Comparison of ENCODE assay signal across 9 mouse cellular contexts in genomic region chr5:130862302-130862701, GRCm38 (mm10).
A peak's percentile ranks its signal among the peaks of the same experiment; 100 is the strongest.
DNase-seq lines count a peak whose midpoint lies in the region; ATAC-seq and TF ChIP-seq lines count a peak whose summit lies in the region.
"Had no signal": no experiment of that assay in that cellular context is flagged by ENCODE, and none has a peak within 500 bp of the region (broad histone marks: within the 10 kb centered on the region; RNA-seq: fewer than 3 reads in every experiment).

No protein-coding gene starts in this region.

- no peaks in the 10 kb centered on the region for H3K27me3 ChIP-seq in kidney, postnatal 0 days (ENCODE audit: insufficient read depth, low read length)
- no peaks in the 10 kb centered on the region for H3K27me3 ChIP-seq in embryonic facial prominence, embryonic 11.5 days (ENCODE audit: control insufficient read depth, insufficient read depth, low read length)

- ATAC-seq in kidney, postnatal 0 days (replicated peaks; ENCODE audit: low FRiP score, low read depth): no peak
- no peak for ATAC-seq in embryonic facial prominence, embryonic 11.5 days (replicated peaks; ENCODE audit: insufficient number of reproducible peaks, low FRiP score, low TSS enrichment, low read depth)

- DNase-seq in kidney, postnatal 0 days (ENCODE audit: low spot score): peak; percentile 74
- no peak for DNase-seq in kidney, adult 11 months
- peak; percentile 60 for DNase-seq in cerebellum, adult 11-12 months
- peak; percentile 69 for DNase-seq in embryonic facial prominence, embryonic 11.5 days (ENCODE audit: low spot score)
- DNase-seq in layer of hippocampus, postnatal 14 days (ENCODE audit: low spot score in 2 of 2): peak; percentile 71
- DNase-seq in ovary, postnatal 14 days (ENCODE audit: low spot score): peak; percentile 13
- no peak for DNase-seq in T-cell, adult 2 months (ENCODE audit: low spot score)
- DNase-seq in urinary bladder, postnatal 4 days (ENCODE audit: low spot score in 2 of 2): no peak

- no peaks in the 10 kb centered on the region for H3K36me3 ChIP-seq in kidney, postnatal 0 days (ENCODE audit: insufficient read depth, low read length)
- H3K36me3 ChIP-seq in embryonic facial prominence, embryonic 11.5 days (replicated peaks; ENCODE audit: control insufficient read depth, insufficient read depth, low read depth, low read length): no peaks in the 10 kb centered on the region

- no peak overlapping the region for H3K27ac ChIP-seq in kidney, postnatal 0 days
- no peak overlapping the region for H3K27ac ChIP-seq in embryonic facial prominence, embryonic 11.5 days (replicated peaks; ENCODE audit: low read depth, low read length)
- H3K27ac ChIP-seq: macrophage had no signal

- H3K9me3 ChIP-seq in kidney, postnatal 0 days (replicated peaks; ENCODE audit: low read length): no peaks in the 10 kb centered on the region
- no peaks in the 10 kb centered on the region for H3K9me3 ChIP-seq in embryonic facial prominence, embryonic 11.5 days (replicated peaks; ENCODE audit: control insufficient read depth, low read length)

- H3K4me2 ChIP-seq in kidney, postnatal 0 days (ENCODE audit: low read length): no peak overlapping the region
- H3K4me2 ChIP-seq in embryonic facial prominence, embryonic 11.5 days (ENCODE audit: low read depth, low read length): no peak overlapping the region

- H3K4me3 ChIP-seq in kidney, postnatal 0 days (replicated peaks; ENCODE audit: low read depth, low read length): no peak overlapping the region
- no peak overlapping the region for H3K4me3 ChIP-seq in embryonic facial prominence, embryonic 11.5 days (ENCODE audit: low read depth, low read length)

- 61% methylated on average over 5 of the region's 5 CpGs for WGBS in kidney, postnatal 0 days
- 53% methylated on average over 5 of the region's 5 CpGs for WGBS in embryonic facial prominence, embryonic 11.5 days

- peak; percentile 85 for TF ChIP-seq CTCF in kidney, postnatal 0 days (IDR thresholded peaks at IDR 0.05; ENCODE audit: low read depth)

- H3K9ac ChIP-seq in kidney, postnatal 0 days (ENCODE audit: low read depth, low read length): no peak overlapping the region
- H3K9ac ChIP-seq in embryonic facial prominence, embryonic 11.5 days (replicated peaks; ENCODE audit: low read length): no peak overlapping the region

- no peaks in the 10 kb centered on the region for H3K4me1 ChIP-seq in kidney, postnatal 0 days (replicated peaks; ENCODE audit: insufficient read depth, low read length)
- H3K4me1 ChIP-seq in embryonic facial prominence, embryonic 11.5 days (ENCODE audit: control insufficient read depth, insufficient read depth, low read length): no peaks in the 10 kb centered on the region

Comparison
In these comparisons a context has a peak if more than half of its experiments do, and no peak if none do; other contexts are left out.
1. DNase-seq: peak in kidney, postnatal 0 days (single experiment), cerebellum, adult 11-12 months (single experiment), embryonic facial prominence, embryonic 11.5 days (single experiment), layer of hippocampus, postnatal 14 days (2 of 2) and ovary, postnatal 14 days (single experiment); none in kidney, adult 11 months (single experiment), T-cell, adult 2 months (single experiment) and urinary bladder, postnatal 4 days (0 of 2).